Mouse (Mus musculus) brain, embryonic 18.5 days (tissue): ENCODE data around the gene Nrxn1.

Experiments
- DNase-seq: peaks from one replicate; pipeline ENCODE4 v3.0.0-alpha.2; 2012; ENCODE audit warnings: low read depth, low spot score

The Nrxn1 gene

DNA sequence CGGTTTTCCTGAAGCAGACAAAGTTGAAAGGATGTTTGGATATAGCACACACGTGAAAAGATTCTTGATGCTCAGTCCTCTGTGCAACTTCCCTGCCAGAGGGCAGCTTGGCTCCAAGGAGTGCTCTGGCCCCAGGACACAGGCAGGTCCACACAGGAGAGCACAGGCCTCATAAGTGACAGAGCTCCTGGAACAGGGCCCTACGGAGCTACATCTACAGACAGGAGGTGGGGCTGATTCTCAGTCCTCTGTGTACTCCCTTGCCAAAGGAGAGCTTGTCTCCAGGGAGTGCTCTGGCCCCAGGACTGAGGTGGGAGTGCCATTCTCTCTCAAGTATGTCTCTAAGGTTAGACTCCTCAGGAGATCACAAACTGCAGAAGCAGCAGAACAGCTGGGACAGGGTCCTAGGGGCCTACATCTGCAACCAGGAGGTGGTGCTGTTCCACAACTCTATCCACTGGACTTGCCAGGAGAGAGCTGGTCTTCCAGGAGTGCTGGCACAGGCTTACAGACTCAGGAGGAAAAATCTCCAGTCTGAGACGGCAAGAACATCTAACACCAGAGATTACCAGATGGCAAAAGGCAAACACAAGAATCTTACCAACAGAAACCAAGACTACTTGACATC is 129.9 kb downstream of the Nrxn1 start:
- DNase-seq, result no peak

GRCm38 (mm10) chr17:90955221-90955620 is 137.7 kb downstream of the Nrxn1 start:
- DNase-seq, result no peak

DNA sequence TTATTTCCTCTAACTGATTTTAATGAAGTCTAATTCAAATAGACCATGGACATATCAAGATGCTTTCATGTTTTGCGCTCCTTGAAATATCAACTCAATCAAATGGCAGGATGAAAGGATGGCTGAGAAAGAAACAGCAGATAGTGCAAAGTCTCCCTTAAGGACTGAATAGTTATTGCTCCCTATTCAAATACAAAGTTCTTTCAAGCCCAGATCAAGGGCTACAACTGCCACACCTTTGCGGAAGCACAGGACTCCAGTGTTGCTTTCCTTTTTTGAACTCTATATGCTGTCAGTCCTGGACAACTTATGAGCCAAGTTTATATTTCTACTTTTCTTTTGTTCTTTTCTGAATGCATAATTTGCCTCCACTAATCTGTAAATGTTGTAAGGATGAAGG is 157.9 kb downstream of the Nrxn1 start:
- no peak for DNase-seq

DNA sequence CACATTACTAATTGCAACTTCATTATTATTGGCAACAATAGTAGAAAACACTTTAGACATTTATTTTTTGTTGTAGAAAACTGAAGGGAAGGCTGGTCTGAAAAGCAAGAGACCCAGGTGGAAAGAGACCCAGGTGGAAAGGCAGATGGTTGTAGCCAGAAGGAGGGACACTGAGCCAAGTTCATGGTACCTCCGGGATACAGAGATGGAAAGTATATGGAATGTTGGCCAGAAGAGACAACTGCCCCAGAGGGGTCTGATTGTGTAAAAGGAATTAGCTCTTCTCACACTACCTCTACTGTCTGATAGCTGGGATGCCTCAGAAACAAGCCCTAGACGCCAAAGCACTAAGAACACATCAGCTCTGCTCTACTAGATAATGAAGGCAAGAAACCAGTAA is 179.6 kb downstream of the Nrxn1 start:
- DNase-seq, result no peak

DNA sequence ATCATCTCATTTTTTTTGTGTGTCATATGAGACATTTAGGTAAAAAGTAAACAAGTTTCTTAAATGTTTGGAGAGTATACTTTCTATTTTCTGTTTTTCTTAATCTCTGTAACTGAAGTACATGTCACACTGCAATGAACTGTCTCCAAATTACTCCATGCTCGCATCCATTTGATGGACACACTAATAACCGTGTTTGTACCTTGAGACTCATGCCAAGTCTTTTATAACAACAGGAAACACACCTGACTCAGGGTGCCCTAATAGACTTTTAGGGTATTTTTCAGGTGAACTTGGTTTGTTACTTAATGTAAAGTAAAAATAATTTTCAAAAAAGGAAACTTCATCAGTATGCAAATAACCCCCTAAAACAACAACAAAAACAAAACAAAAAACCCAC is 180.1 kb downstream of the Nrxn1 start:
- DNase-seq, result no peak

DNA sequence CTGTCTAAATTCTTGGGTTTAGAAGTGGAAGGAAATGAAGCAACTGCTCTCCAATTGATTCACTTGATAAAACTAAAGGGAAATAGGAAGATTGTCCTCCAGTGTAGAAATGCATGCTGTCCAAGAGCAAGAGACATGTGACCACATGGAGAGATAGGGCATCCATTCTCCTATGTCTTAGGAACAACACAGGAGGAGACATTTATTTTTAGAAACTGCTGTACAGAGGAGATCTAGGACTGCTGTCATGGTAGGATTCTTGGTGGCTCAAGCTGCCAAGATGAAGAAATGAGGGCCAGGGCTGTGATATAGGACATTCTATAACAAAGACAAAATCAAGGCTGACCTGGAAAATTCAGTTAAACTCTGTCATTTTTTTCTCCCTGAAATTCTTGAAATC is 180.5 kb downstream of the Nrxn1 start:
- no peak for DNase-seq

DNA sequence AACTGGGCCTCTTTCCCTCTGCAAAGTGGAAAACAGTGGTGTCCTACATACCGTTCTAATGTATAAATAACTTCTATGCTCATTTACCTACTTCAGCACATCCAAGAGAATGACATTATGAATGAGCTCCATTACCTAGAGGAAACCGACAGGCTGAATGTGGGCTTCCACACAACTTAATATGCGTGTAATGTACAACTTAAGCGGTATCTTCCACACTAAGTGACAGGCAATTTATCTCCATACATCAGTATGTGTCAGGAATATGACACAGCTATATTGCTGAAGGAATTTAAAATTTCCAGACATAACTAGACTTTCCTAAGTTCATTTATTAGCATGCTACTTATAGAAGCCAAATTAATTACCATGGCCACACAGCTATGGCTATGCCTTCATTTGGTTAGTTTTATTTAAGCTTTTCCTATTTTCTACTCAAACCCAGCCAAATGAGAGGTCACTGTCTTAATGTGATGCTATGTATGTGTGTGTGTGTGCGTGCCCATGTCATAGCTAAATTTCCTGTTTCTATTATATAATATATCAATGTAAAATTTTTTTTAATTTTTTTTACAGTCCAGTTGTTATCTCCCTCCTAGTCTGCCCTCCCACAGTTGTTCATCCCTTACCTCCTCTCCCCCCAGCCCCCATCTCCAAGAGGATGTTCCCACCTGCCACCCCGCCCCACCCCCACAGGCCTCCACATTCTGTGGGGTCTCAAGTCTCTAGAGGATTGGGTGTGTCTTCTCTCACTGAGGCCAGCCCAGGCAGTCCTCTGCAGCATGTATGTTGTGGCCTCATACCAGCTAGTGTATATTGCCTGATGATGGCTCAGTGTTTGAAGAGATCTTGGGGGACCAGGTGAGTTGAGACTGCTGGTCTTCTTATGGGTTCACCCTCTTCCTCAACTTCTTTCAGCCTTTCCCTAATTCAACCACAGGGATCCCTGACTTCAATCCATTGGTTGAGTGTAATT is 186.5 kb downstream of the Nrxn1 start:
- DNase-seq, result no peak

DNA sequence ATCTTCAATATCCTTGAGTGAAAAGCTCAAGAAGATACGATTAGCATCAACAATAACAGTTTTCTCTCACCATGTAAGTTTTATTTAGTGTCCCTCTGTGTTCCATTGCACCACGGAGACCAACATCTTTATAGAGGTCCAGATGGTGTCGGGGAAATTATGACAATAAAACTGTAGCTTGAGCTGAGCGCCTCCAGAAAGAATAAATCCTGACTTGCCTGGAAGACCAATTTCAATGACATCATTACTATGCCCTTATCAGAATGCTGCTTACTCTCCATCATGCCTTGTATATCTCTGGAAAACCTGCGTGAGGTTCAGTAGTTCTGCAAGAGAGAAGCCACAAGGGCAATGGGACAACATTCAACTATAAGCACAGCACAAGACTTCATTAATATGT is 187.7 kb downstream of the Nrxn1 start:
- DNase-seq, result no peak

GRCm38 (mm10) chr17:90892327-90893259 is 200.3 kb downstream of the Nrxn1 start:
- peak; percentile 57 for DNase-seq

DNA sequence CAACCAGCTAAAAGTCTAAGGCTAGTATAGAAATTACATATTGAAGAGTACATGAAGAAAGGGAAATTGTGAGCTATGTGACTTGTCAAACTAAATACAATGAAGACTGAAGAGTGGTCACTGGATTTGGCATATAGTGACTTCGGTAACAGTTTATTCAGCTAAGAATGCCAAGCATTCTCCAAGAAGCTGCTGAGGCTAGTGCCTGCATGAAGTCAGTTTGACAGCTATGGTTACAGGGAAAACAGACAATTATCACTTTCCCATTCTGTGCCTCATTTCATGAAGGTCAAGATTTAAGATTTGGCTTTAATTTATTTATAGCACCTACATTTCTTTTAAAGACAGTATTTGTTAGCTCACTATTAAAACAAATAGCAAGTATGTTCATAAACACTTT is 201.2 kb downstream of the Nrxn1 start:
- no peak for DNase-seq

GRCm38 (mm10) chr17:90857225-90857624 is 235.6 kb downstream of the Nrxn1 start:
- DNase-seq, result no peak

- DNase-seq, result no peak
These were observed 249.0 kb downstream of the Nrxn1 start for GRCm38 (mm10) chr17:90843876-90844275.

DNA sequence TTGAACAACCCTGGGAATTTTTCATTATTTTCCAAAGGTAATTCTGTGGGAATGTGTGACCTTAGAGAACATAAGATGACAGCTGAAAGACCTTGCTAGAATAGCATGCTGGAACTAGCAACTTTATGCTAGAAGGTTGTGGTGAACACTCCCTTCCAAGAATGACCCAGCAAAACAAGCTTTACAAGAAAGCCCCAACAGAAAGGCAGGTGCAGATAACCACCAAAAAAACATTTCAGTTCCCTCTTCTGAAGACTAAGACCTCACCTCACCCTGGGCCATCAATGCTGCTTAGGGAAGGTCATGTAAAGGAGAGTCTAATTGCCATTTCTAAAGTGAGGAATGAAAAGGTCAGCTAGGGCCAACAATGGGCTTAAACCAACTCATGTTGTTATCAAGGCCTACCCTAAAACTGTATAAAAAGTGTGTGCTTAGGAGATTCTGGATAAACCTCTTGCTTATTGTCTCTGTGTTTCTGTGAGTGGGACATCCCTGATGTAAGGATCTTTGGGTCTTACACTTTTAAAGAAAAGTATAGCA is 249.7 kb downstream of the Nrxn1 start:
- DNase-seq, result no peak

- DNase-seq, result no peak
These were observed 255.9 kb downstream of the Nrxn1 start for GRCm38 (mm10) chr17:90837022-90837414.

- no peak for DNase-seq
These were observed 256.5 kb downstream of the Nrxn1 start for GRCm38 (mm10) chr17:90836154-90837021.

- DNase-seq, result no peak
These were observed 274.5 kb downstream of the Nrxn1 start for GRCm38 (mm10) chr17:90818340-90818739.

DNA sequence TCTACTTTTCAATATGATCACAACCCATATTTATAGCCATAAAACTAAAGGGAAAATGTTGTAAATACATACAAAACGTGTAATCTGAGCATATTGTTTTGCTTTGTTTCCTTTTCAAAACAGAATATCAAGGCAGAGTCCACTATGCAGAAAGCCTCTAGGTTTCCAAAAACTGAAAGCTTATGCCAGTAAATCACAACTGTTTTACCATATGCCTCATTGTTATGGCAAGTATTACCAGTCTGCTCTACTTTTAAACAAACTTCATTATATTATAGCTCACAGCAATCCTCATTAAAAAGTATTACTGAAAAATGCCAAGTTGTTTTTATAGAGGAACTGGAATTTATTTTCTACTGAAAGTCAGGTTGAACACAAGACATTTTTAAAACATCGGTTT is 275.0 kb downstream of the Nrxn1 start:
- peak; percentile 34 for DNase-seq

GRCm38 (mm10) chr17:90815306-90815705 is 277.6 kb downstream of the Nrxn1 start:
- DNase-seq, result no peak

DNA sequence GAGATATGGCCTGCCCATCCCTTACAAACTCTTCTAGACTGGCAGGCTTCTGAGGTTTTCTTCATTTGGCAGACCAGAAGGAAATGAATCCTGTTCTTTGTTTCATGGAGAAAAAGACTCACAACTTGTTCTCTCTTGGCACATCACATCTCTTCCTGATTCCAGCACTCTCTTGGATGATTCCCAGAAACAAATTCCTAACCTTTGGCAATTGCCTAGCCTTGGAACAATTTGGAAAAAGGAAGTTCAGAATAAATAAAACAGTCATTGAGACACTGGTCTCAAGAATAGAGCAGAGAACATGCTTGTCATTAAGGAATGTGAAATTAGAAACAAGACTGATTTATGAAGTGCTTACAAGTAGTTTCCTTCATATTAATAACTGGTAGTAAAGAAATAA is 279.1 kb downstream of the Nrxn1 start:
- no peak for DNase-seq

- DNase-seq, result no peak
These were observed 280.4 kb downstream of the Nrxn1 start for GRCm38 (mm10) chr17:90812485-90812884.
